Mouse (Mus musculus) heart, postnatal 0 days (tissue): ENCODE measurements around the gene Sap18.

Source experiments
- CTCF ChIP-seq: IDR thresholded peaks from 2 replicates; pipeline ENCODE4 v1.5.1; 2016; ENCODE audit warnings: antibody characterized with exemption, control low read depth, low read depth
- EP300 ChIP-seq: IDR thresholded peaks from 2 replicates; pipeline ENCODE4 v1.6.1; 2016; ENCODE audit warnings: antibody characterized with exemption, low read depth

DNA sequence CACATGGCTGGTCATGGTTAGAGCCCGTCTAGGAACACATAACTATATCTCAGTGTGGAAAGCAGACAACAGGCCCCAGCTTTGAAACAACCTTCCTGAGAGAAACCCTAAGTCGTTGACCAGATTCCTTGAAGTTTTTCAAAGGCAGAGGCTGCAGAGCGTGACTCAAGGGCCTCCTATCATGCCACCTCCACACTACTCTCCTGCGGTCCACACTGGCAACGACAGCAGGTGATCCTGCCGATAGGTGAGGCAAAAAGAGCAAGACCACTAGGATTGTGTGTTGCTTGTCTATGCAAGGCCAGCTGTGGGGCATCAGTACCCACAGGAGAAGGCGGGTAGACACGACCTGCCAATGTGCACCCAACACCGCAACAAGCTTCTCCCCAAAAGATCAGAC, 8.2 kb upstream of the Sap18 start:
- TF ChIP-seq CTCF, result no peak
- TF ChIP-seq EP300, result no peak
